Mouse (Mus musculus) midbrain, embryonic 11.5 days (tissue): ENCODE data around the gene Dnhd1. TPM values are rescaled to one million over a fixed set of nuclear protein-coding genes. Genes with fewer than 3 reads are reported as not detected.
A peak's percentile ranks its signal among the peaks of the same experiment; 100 is the strongest.
"Not testable (repeated sequence)": the region's sequence is repeated elsewhere in the genome, so short reads cannot be mapped to it uniquely, and the experiment has no call there.

ENCODE experiments used
- ATAC-seq: fragments of 200-750 bp; cut with Nextera tagmentation; 2 replicates; pipeline ENCODE4 v1.8.0; 2017; ENCODE audit warnings: moderate TSS enrichment, moderate library complexity; ENCODE audit not compliant: low FRiP score
- DNase-seq: peaks from one replicate; pipeline ENCODE4 v3.0.0; 2015; ENCODE audit warnings: low spot score; ENCODE audit errors: missing footprints
- H3K27ac ChIP-seq: fragments of 300-500 bp; sonication (generic); 2 replicates; pipeline ENCODE4 v1.5.1; 2014; ENCODE audit warnings: low read depth, low read length
- H3K27me3 ChIP-seq: fragments of 300-500 bp; sonication (generic); 2 replicates; pipeline ENCODE4 v1.6.1; 2014; ENCODE audit warnings: mild to moderate bottlenecking, low read length, moderate library complexity, mixed read lengths; ENCODE audit not compliant: control insufficient read depth, insufficient read depth
- H3K36me3 ChIP-seq: fragments of 300-500 bp; sonication (generic); 2 replicates; pipeline ENCODE4 v1.6.1; 2014; ENCODE audit warnings: mild to moderate bottlenecking, low read length, moderate library complexity, mixed read lengths; ENCODE audit not compliant: control insufficient read depth, insufficient read depth
- H3K4me1 ChIP-seq: fragments of 300-500 bp; sonication (generic); 2 replicates; pipeline ENCODE4 v1.6.1; 2014; ENCODE audit warnings: low read length; ENCODE audit not compliant: control insufficient read depth, insufficient read depth
- H3K4me2 ChIP-seq: fragments of 300-500 bp; sonication (generic); 2 replicates; pipeline ENCODE4 v1.6.1; 2014; ENCODE audit warnings: mild to moderate bottlenecking, moderate library complexity
- H3K4me3 ChIP-seq: fragments of 300-500 bp; sonication (generic); 2 replicates; pipeline ENCODE4 v1.5.1; 2014; ENCODE audit warnings: low read depth, low read length
- H3K9ac ChIP-seq: fragments of 300-500 bp; sonication (generic); 2 replicates; pipeline ENCODE4 v1.6.1; 2014; ENCODE audit warnings: low read length
- H3K9me3 ChIP-seq: fragments of 300-500 bp; sonication (generic); 2 replicates; pipeline ENCODE4 v1.6.1; 2016; ENCODE audit warnings: low read length; ENCODE audit not compliant: control insufficient read depth
- WGBS: fragments of 180-500 bp; shearing (Covaris S2); extraction: QIAGEN DNeasy Blood & Tissue Kit; methylation state at CpG from one replicate; pipeline ENCODE4 v1.1.7; 2014; 5-methylcytosine and 5-hydroxymethylcytosine counted together
- polyA plus RNA-seq: library from polyadenylated mRNA; unstranded; fragments of >200 nt; fragmentation: Nextera tagmentation; extraction: Ambion mirVana; gene quantifications from 2 replicates; pipeline ENCODE4 v1.2.1, GENCODE M21; 2014

The Dnhd1 gene
- polyA plus RNA-seq, 1 experiment from 2014 or later = 1.00 TPM

GRCm38 (mm10) chr7:105734826-105735225 is 84.2 kb downstream of the Dnhd1 start:
- no peaks in the 10 kb centered on the region for H3K27me3 ChIP-seq
- peaks cover 22% of the 10 kb centered on the region; the same call in 1 of the 2 replicates for H3K4me1 ChIP-seq
- no peak overlapping the region for H3K4me2 ChIP-seq
- peaks cover 18% of the 10 kb centered on the region; the same call in 1 of the 2 replicates for H3K36me3 ChIP-seq
- H3K9me3 ChIP-seq = no peaks in the 10 kb centered on the region
- H3K27ac ChIP-seq = no peak overlapping the region
- H3K4me3 ChIP-seq = no peak overlapping the region
- DNase-seq (peak; percentile 69), ATAC-seq (no peak)
- 0 out of 2 replicates have a peak overlapping the region, but pooled peaks have one; percentile 10 for H3K9ac ChIP-seq
- WGBS = 90% methylated on average over 8 of the region's 8 CpGs

GRCm38 (mm10) chr7:105735464-105735863 is 84.8 kb downstream of the Dnhd1 start:
- peak overlapping the region; percentile 82 for H3K4me3 ChIP-seq
- peak overlapping the region; percentile 82 for H3K4me2 ChIP-seq
- H3K9ac ChIP-seq = peak overlapping the region; percentile 92
- H3K9me3 ChIP-seq, ATAC-seq, H3K27me3 ChIP-seq, H3K27ac ChIP-seq, DNase-seq: not testable (repeated sequence)
- H3K4me1 ChIP-seq = peaks cover 22% of the 10 kb centered on the region; the same call in 1 of the 2 replicates
- 61% methylated on average over 4 of the region's 4 CpGs for WGBS
- peaks cover 19% of the 10 kb centered on the region for H3K36me3 ChIP-seq

GRCm38 (mm10) chr7:105736264-105736901 is 85.8 kb downstream of the Dnhd1 start, which contains the start of gene Ilk:
Gene Ilk (plus strand): TSS chr7:105736592.
- ATAC-seq = peak; percentile 98
- under 1% methylated on average over 60 of the region's 62 CpGs for WGBS
- H3K27me3 ChIP-seq = no peaks in the 10 kb centered on the region
- H3K9me3 ChIP-seq = no peaks in the 10 kb centered on the region
- peaks cover 22% of the 10 kb centered on the region; the same call in 1 of the 2 replicates for H3K4me1 ChIP-seq
- DNase-seq = peak; percentile 97
- H3K4me3 ChIP-seq = peak within 1 kb of the TSS; percentile 82
- peak within 1 kb of the TSS; percentile 69 for H3K27ac ChIP-seq
- H3K9ac ChIP-seq = peak within 1 kb of the TSS; percentile 92
- peak within 1 kb of the TSS; percentile 82 for H3K4me2 ChIP-seq
- peaks cover 24% of the 10 kb centered on the region for H3K36me3 ChIP-seq

- H3K27me3 ChIP-seq = no peaks in the 10 kb centered on the region
These were observed 86.4 kb downstream of the Dnhd1 start, which contains the start of gene Rrp8 for GRCm38 (mm10) chr7:105736911-105737521. Gene Rrp8 (minus strand): TSS chr7:105737385.

GRCm38 (mm10) chr7:105737648-105738047 is 87.0 kb downstream of the Dnhd1 start:
- no peak overlapping the region for H3K27ac ChIP-seq
- DNase-seq = peak; percentile 83
- peaks cover 22% of the 10 kb centered on the region; the same call in 1 of the 2 replicates for H3K4me1 ChIP-seq
- peak overlapping the region; percentile 82 for H3K4me2 ChIP-seq
- H3K9me3 ChIP-seq = no peaks in the 10 kb centered on the region
- H3K36me3 ChIP-seq = peaks cover 28% of the 10 kb centered on the region
- ATAC-seq = no peak
- no peaks in the 10 kb centered on the region for H3K27me3 ChIP-seq
- peak overlapping the region; percentile 82 for H3K4me3 ChIP-seq
- WGBS = 29% methylated on average over 3 of the region's 3 CpGs
- peak overlapping the region; percentile 92; the same call in 1 of the 2 replicates for H3K9ac ChIP-seq

More at GRCm38 (mm10) chr7:105736911-105737521, 86.4 kb downstream of the Dnhd1 start, which contains the start of gene Rrp8:
- peak within 1 kb of the TSS; percentile 82 for H3K4me2 ChIP-seq
- H3K4me3 ChIP-seq = peak within 1 kb of the TSS; percentile 82
- ATAC-seq (no peak), DNase-seq (peak; percentile 97)
- WGBS = under 1% methylated on average over 30 of the region's 30 CpGs
- H3K9me3 ChIP-seq = no peaks in the 10 kb centered on the region
- H3K27ac ChIP-seq = peak within 1 kb of the TSS; percentile 69
- peak within 1 kb of the TSS; percentile 92 for H3K9ac ChIP-seq
- peaks cover 28% of the 10 kb centered on the region for H3K36me3 ChIP-seq
- H3K4me1 ChIP-seq = peaks cover 22% of the 10 kb centered on the region; the same call in 1 of the 2 replicates

- WGBS = 86% methylated on average over 2 of the region's 2 CpGs
- H3K4me3 ChIP-seq = no peak overlapping the region
- H3K36me3 ChIP-seq = peaks cover 26% of the 10 kb centered on the region
- H3K4me2 ChIP-seq = no peak overlapping the region
- H3K27ac ChIP-seq = no peak overlapping the region
- H3K9ac ChIP-seq = no peak overlapping the region
- DNase-seq = peak; percentile 64
- H3K4me1 ChIP-seq = peaks cover 22% of the 10 kb centered on the region; the same call in 1 of the 2 replicates
- no peaks in the 10 kb centered on the region for H3K27me3 ChIP-seq
- no peak for ATAC-seq
- H3K9me3 ChIP-seq = no peaks in the 10 kb centered on the region
These were observed 87.7 kb downstream of the Dnhd1 start for GRCm38 (mm10) chr7:105738286-105738685.

GRCm38 (mm10) chr7:105738948-105739347 is 88.3 kb downstream of the Dnhd1 start:
- ATAC-seq (no peak), DNase-seq (peak; percentile 88)
- H3K27ac ChIP-seq = no peak overlapping the region
- H3K9ac ChIP-seq = no peak overlapping the region
- 25% methylated on average over 3 of the region's 3 CpGs for WGBS
- H3K36me3 ChIP-seq = peaks cover 19% of the 10 kb centered on the region
- H3K4me2 ChIP-seq = no peak overlapping the region
- H3K9me3 ChIP-seq = no peaks in the 10 kb centered on the region
- H3K4me3 ChIP-seq = no peak overlapping the region
- H3K27me3 ChIP-seq = no peaks in the 10 kb centered on the region
- peaks cover 22% of the 10 kb centered on the region; the same call in 1 of the 2 replicates for H3K4me1 ChIP-seq

GRCm38 (mm10) chr7:105740089-105740795 is 89.6 kb downstream of the Dnhd1 start:
- Histone ChIP-seq H3K4me1 (peaks cover 26% of the 10 kb centered on the region), H3K4me2 (no peak overlapping the region), H3K9ac (no peak overlapping the region), H3K27ac (no peak overlapping the region), H3K36me3 (peaks cover 14% of the 10 kb centered on the region), H3K27me3 (no peaks in the 10 kb centered on the region), H3K9me3 (no peaks in the 10 kb centered on the region), H3K4me3 (no peak overlapping the region)
- 90% methylated on average over 13 of the region's 13 CpGs for WGBS
- peak; percentile 73 for DNase-seq
- no peak for ATAC-seq
